Mouse (Mus musculus): ENCODE data around the gene Pde6d. TPM values are rescaled to one million over a fixed set of nuclear protein-coding genes. Genes with fewer than 3 reads are reported as not detected.
A peak's percentile ranks its signal among the peaks of the same experiment; 100 is the strongest.

Gene Pde6d
- polyA plus RNA-seq, 1 experiment from 2014 or later: 88.4 TPM

- DNase-seq (ENCODE audit: low spot score): peak; percentile 68
- no peak overlapping the region for H3K4me2 ChIP-seq (ENCODE audit: low read depth, low read length)
- no peak overlapping the region for H3K9ac ChIP-seq (replicated peaks; ENCODE audit: low read length)
- H3K4me1 ChIP-seq (ENCODE audit: control insufficient read depth, insufficient read depth, low read length): no peaks in the 10 kb centered on the region
- no peak for ATAC-seq (replicated peaks; ENCODE audit: insufficient number of reproducible peaks, low FRiP score, low TSS enrichment, low read depth)
- H3K9me3 ChIP-seq (replicated peaks; ENCODE audit: control insufficient read depth, low read length): no peaks in the 10 kb centered on the region
- H3K36me3 ChIP-seq (replicated peaks; ENCODE audit: control insufficient read depth, insufficient read depth, low read depth, low read length): no peaks in the 10 kb centered on the region
- H3K4me3 ChIP-seq (ENCODE audit: low read depth, low read length): no peak overlapping the region
- H3K27me3 ChIP-seq (ENCODE audit: control insufficient read depth, insufficient read depth, low read length): no peaks in the 10 kb centered on the region
- no peak overlapping the region for H3K27ac ChIP-seq (replicated peaks; ENCODE audit: low read depth, low read length)
Observed at GRCm38 (mm10) chr1:86614269-86614668, 31.8 kb upstream of the Pde6d start.

GRCm38 (mm10) chr1:86612081-86612480 is 29.7 kb upstream of the Pde6d start:
- Histone ChIP-seq H3K9me3 (replicated peaks; ENCODE audit: control insufficient read depth, low read length) (no peaks in the 10 kb centered on the region), H3K27me3 (ENCODE audit: control insufficient read depth, insufficient read depth, low read length) (no peaks in the 10 kb centered on the region), H3K36me3 (replicated peaks; ENCODE audit: control insufficient read depth, insufficient read depth, low read depth, low read length) (no peaks in the 10 kb centered on the region; the same call in 1 of the 2 replicates), H3K4me3 (ENCODE audit: low read depth, low read length) (no peak overlapping the region), H3K4me1 (ENCODE audit: control insufficient read depth, insufficient read depth, low read length) (no peaks in the 10 kb centered on the region), H3K4me2 (ENCODE audit: low read depth, low read length) (no peak overlapping the region), H3K27ac (replicated peaks; ENCODE audit: low read depth, low read length) (no peak overlapping the region), H3K9ac (replicated peaks; ENCODE audit: low read length) (no peak overlapping the region)
- ATAC-seq (replicated peaks; ENCODE audit: insufficient number of reproducible peaks, low FRiP score, low TSS enrichment, low read depth) (no peak), DNase-seq (ENCODE audit: low spot score) (no peak)
- WGBS: 68% methylated on average over 1 of the region's 1 CpGs

GRCm38 (mm10) chr1:86610954-86611353 is 28.5 kb upstream of the Pde6d start:
- ATAC-seq (replicated peaks; ENCODE audit: insufficient number of reproducible peaks, low FRiP score, low TSS enrichment, low read depth): no peak
- Histone ChIP-seq H3K4me3 (ENCODE audit: low read depth, low read length) (no peak overlapping the region), H3K4me2 (ENCODE audit: low read depth, low read length) (no peak overlapping the region), H3K9me3 (replicated peaks; ENCODE audit: control insufficient read depth, low read length) (no peaks in the 10 kb centered on the region), H3K9ac (replicated peaks; ENCODE audit: low read length) (no peak overlapping the region), H3K4me1 (ENCODE audit: control insufficient read depth, insufficient read depth, low read length) (no peaks in the 10 kb centered on the region), H3K27ac (replicated peaks; ENCODE audit: low read depth, low read length) (no peak overlapping the region), H3K36me3 (replicated peaks; ENCODE audit: control insufficient read depth, insufficient read depth, low read depth, low read length) (no peaks in the 10 kb centered on the region; the same call in 1 of the 2 replicates), H3K27me3 (ENCODE audit: control insufficient read depth, insufficient read depth, low read length) (no peaks in the 10 kb centered on the region)
- no peak for DNase-seq (ENCODE audit: low spot score)
- WGBS: 61% methylated on average over 1 of the region's 1 CpGs

- Histone ChIP-seq H3K36me3 (replicated peaks; ENCODE audit: control insufficient read depth, insufficient read depth, low read depth, low read length) (peaks cover 11% of the 10 kb centered on the region), H3K9me3 (replicated peaks; ENCODE audit: control insufficient read depth, low read length) (no peaks in the 10 kb centered on the region), H3K27ac (replicated peaks; ENCODE audit: low read depth, low read length) (no peak overlapping the region), H3K27me3 (ENCODE audit: control insufficient read depth, insufficient read depth, low read length) (no peaks in the 10 kb centered on the region), H3K4me1 (ENCODE audit: control insufficient read depth, insufficient read depth, low read length) (no peaks in the 10 kb centered on the region), H3K4me3 (ENCODE audit: low read depth, low read length) (no peak overlapping the region), H3K4me2 (ENCODE audit: low read depth, low read length) (no peak overlapping the region), H3K9ac (replicated peaks; ENCODE audit: low read length) (no peak overlapping the region)
- no peak for DNase-seq (ENCODE audit: low spot score)
- ATAC-seq (replicated peaks; ENCODE audit: insufficient number of reproducible peaks, low FRiP score, low TSS enrichment, low read depth): no peak
- WGBS: 93% methylated on average over 2 of the region's 2 CpGs
Observed at GRCm38 (mm10) chr1:86600117-86600516, 17.7 kb upstream of the Pde6d start.

- Histone ChIP-seq H3K4me2 (ENCODE audit: low read depth, low read length) (no peak overlapping the region), H3K9me3 (replicated peaks; ENCODE audit: control insufficient read depth, low read length) (no peaks in the 10 kb centered on the region), H3K9ac (replicated peaks; ENCODE audit: low read length) (no peak overlapping the region), H3K36me3 (replicated peaks; ENCODE audit: control insufficient read depth, insufficient read depth, low read depth, low read length) (peaks cover 11% of the 10 kb centered on the region), H3K4me1 (ENCODE audit: control insufficient read depth, insufficient read depth, low read length) (no peaks in the 10 kb centered on the region), H3K4me3 (ENCODE audit: low read depth, low read length) (no peak overlapping the region), H3K27me3 (ENCODE audit: control insufficient read depth, insufficient read depth, low read length) (no peaks in the 10 kb centered on the region), H3K27ac (replicated peaks; ENCODE audit: low read depth, low read length) (no peak overlapping the region)
- ATAC-seq (replicated peaks; ENCODE audit: insufficient number of reproducible peaks, low FRiP score, low TSS enrichment, low read depth) (no peak), DNase-seq (ENCODE audit: low spot score) (peak; percentile 70)
- WGBS: 79% methylated on average over 3 of the region's 3 CpGs
Observed at GRCm38 (mm10) chr1:86598516-86598915, 16.1 kb upstream of the Pde6d start.

GRCm38 (mm10) chr1:86596512-86596911 is 14.1 kb upstream of the Pde6d start:
- Histone ChIP-seq H3K27ac (replicated peaks; ENCODE audit: low read depth, low read length) (no peak overlapping the region), H3K9me3 (replicated peaks; ENCODE audit: control insufficient read depth, low read length) (no peaks in the 10 kb centered on the region), H3K4me1 (ENCODE audit: control insufficient read depth, insufficient read depth, low read length) (no peaks in the 10 kb centered on the region), H3K36me3 (replicated peaks; ENCODE audit: control insufficient read depth, insufficient read depth, low read depth, low read length) (peaks cover 8% of the 10 kb centered on the region; the same call in 1 of the 2 replicates), H3K27me3 (ENCODE audit: control insufficient read depth, insufficient read depth, low read length) (no peaks in the 10 kb centered on the region), H3K9ac (replicated peaks; ENCODE audit: low read length) (no peak overlapping the region), H3K4me3 (ENCODE audit: low read depth, low read length) (no peak overlapping the region), H3K4me2 (ENCODE audit: low read depth, low read length) (no peak overlapping the region)
- whole genome bisulfite sequencing: 95% methylated on average over 6 of the region's 6 CpGs
- no peak for DNase-seq (ENCODE audit: low spot score)
- ATAC-seq (replicated peaks; ENCODE audit: insufficient number of reproducible peaks, low FRiP score, low TSS enrichment, low read depth): no peak

GRCm38 (mm10) chr1:86595315-86595714 is 12.9 kb upstream of the Pde6d start:
- peaks cover 2% of the 10 kb centered on the region; the same call in 1 of the 2 replicates for H3K36me3 ChIP-seq (replicated peaks; ENCODE audit: control insufficient read depth, insufficient read depth, low read depth, low read length)
- no peaks in the 10 kb centered on the region for H3K9me3 ChIP-seq (replicated peaks; ENCODE audit: control insufficient read depth, low read length)
- no peaks in the 10 kb centered on the region for H3K4me1 ChIP-seq (ENCODE audit: control insufficient read depth, insufficient read depth, low read length)
- no peak overlapping the region for H3K4me2 ChIP-seq (ENCODE audit: low read depth, low read length)
- ATAC-seq (replicated peaks; ENCODE audit: insufficient number of reproducible peaks, low FRiP score, low TSS enrichment, low read depth) (no peak), DNase-seq (ENCODE audit: low spot score) (no peak)
- H3K27ac ChIP-seq (replicated peaks; ENCODE audit: low read depth, low read length): no peak overlapping the region
- 91% methylated on average over 6 of the region's 6 CpGs for WGBS
- no peak overlapping the region for H3K9ac ChIP-seq (replicated peaks; ENCODE audit: low read length)
- no peak overlapping the region for H3K4me3 ChIP-seq (ENCODE audit: low read depth, low read length)
- no peaks in the 10 kb centered on the region for H3K27me3 ChIP-seq (ENCODE audit: control insufficient read depth, insufficient read depth, low read length)

- Histone ChIP-seq H3K9ac (replicated peaks; ENCODE audit: low read length) (no peak overlapping the region), H3K4me3 (ENCODE audit: low read depth, low read length) (no peak overlapping the region), H3K36me3 (replicated peaks; ENCODE audit: control insufficient read depth, insufficient read depth, low read depth, low read length) (peaks cover 2% of the 10 kb centered on the region; the same call in 1 of the 2 replicates), H3K4me1 (ENCODE audit: control insufficient read depth, insufficient read depth, low read length) (no peaks in the 10 kb centered on the region), H3K4me2 (ENCODE audit: low read depth, low read length) (no peak overlapping the region), H3K27ac (replicated peaks; ENCODE audit: low read depth, low read length) (no peak overlapping the region), H3K9me3 (replicated peaks; ENCODE audit: control insufficient read depth, low read length) (no peaks in the 10 kb centered on the region), H3K27me3 (ENCODE audit: control insufficient read depth, insufficient read depth, low read length) (no peaks in the 10 kb centered on the region)
- ATAC-seq (replicated peaks; ENCODE audit: insufficient number of reproducible peaks, low FRiP score, low TSS enrichment, low read depth): no peak
- no peak for DNase-seq (ENCODE audit: low spot score)
- WGBS: 91% methylated on average over 7 of the region's 7 CpGs
Observed at GRCm38 (mm10) chr1:86594539-86594938, 12.1 kb upstream of the Pde6d start.
